Mouse (Mus musculus) lung, postnatal 0 days (tissue): Measurements from ENCODE around the gene Ostf1.

ENCODE experiments used
- CTCF ChIP-seq: IDR thresholded peaks from 2 replicates; pipeline ENCODE4 v1.5.1; 2016; ENCODE audit warnings: antibody characterized with exemption, mild to moderate bottlenecking
- EP300 ChIP-seq: IDR thresholded peaks from 2 replicates; pipeline ENCODE4 v1.6.1; 2016; ENCODE audit warnings: antibody characterized with exemption, mild to moderate bottlenecking, control low read depth

GRCm38 (mm10) chr19:18629589-18629988 is 2.0 kb downstream of the Ostf1 start:
- TF ChIP-seq CTCF (no peak), EP300 (no peak)
